Mouse (Mus musculus) embryonic fibroblast, embryonic 13.5 days (primary cell): ENCODE measurements at regions not wholly inside any gene's neighbourhood (a gene's known extent, or its start where the extent isn't known, plus 50 kb on each side); places are given as distances from the start of the nearest gene placed in this dataset.

Experiments used
- CTCF ChIP-seq: IDR thresholded peaks from 2 replicates; pipeline ENCODE4 v1.5.1; 2011; ENCODE audit warnings: mild to moderate bottlenecking, control low read depth, low read length, moderate library complexity, borderline replicate concordance; ENCODE audit not compliant: insufficient read depth
- POLR2A ChIP-seq: IDR thresholded peaks from 2 replicates; pipeline ENCODE4 v1.6.1; 2011; ENCODE audit warnings: low read depth, mild to moderate bottlenecking, control low read depth, low read length, moderate library complexity

- TF ChIP-seq CTCF: no peak
- TF ChIP-seq POLR2A: no peak
Measured at GRCm38 (mm10) chr2:169481731-169482465, 105.6 kb downstream of the Gm11011 start.
